In genomic region chr5:132203846-132204245, GRCm38 (mm10) we compare ENCODE assay signal across 25 mouse cellular contexts.
DNase-seq lines count a peak whose midpoint lies in the region; ATAC-seq lines count a peak whose summit lies in the region.
"Had no signal": no experiment of that assay in that cellular context is flagged by ENCODE, and none has a peak within 500 bp of the region (broad histone marks: within the 10 kb centered on the region; RNA-seq: fewer than 3 reads in every experiment).

No protein-coding gene starts in this region.

- no peaks in the 10 kb centered on the region for H3K9me3 ChIP-seq in midbrain, embryonic 13.5 days
- H3K9me3 ChIP-seq in midbrain, embryonic 16.5 days (replicated peaks; ENCODE audit: control insufficient read depth, low read length, poor library complexity, severe bottlenecking), result no peaks in the 10 kb centered on the region
- no peaks in the 10 kb centered on the region for H3K9me3 ChIP-seq in hindbrain, embryonic 15.5 days
- H3K9me3 ChIP-seq: embryonic facial prominence, embryonic 13.5 days; heart, embryonic 12.5 days; kidney, embryonic 15.5 days; limb, embryonic 13.5 days; lung, embryonic 15.5 days had no signal

- H3K9ac ChIP-seq in midbrain, embryonic 13.5 days (replicated peaks), result no peak overlapping the region
- H3K9ac ChIP-seq in midbrain, embryonic 16.5 days (ENCODE audit: low read depth, low read length), result no peak overlapping the region
- H3K9ac ChIP-seq in hindbrain, embryonic 15.5 days, result no peak overlapping the region
- H3K9ac ChIP-seq: embryonic facial prominence, embryonic 13.5 days; heart, embryonic 12.5 days; kidney, embryonic 15.5 days; limb, embryonic 13.5 days; lung, embryonic 15.5 days had no signal

- H3K27me3 ChIP-seq in midbrain, embryonic 13.5 days, result no peaks in the 10 kb centered on the region
- H3K27me3 ChIP-seq in midbrain, embryonic 16.5 days (ENCODE audit: control insufficient read depth, insufficient read depth, low read depth, low read length), result no peaks in the 10 kb centered on the region
- no peaks in the 10 kb centered on the region for H3K27me3 ChIP-seq in hindbrain, embryonic 15.5 days
- H3K27me3 ChIP-seq: embryonic facial prominence, embryonic 13.5 days; heart, embryonic 12.5 days; kidney, embryonic 15.5 days; limb, embryonic 13.5 days; lung, embryonic 15.5 days had no signal

- WGBS in midbrain, embryonic 13.5 days, result 41% methylated on average over 11 of the region's 11 CpGs
- 35% methylated on average over 11 of the region's 11 CpGs for WGBS in midbrain, embryonic 16.5 days
- 47% methylated on average over 11 of the region's 11 CpGs for WGBS in hindbrain, embryonic 15.5 days

- 0 out of 2 replicates have a peak overlapping the region, but pooled peaks have one; percentile 6 for H3K4me2 ChIP-seq in midbrain, embryonic 13.5 days (replicated peaks)
- no peak overlapping the region for H3K4me2 ChIP-seq in midbrain, embryonic 16.5 days (ENCODE audit: low read length)
- no peak overlapping the region for H3K4me2 ChIP-seq in hindbrain, embryonic 15.5 days
- H3K4me2 ChIP-seq: embryonic facial prominence, embryonic 13.5 days; heart, embryonic 12.5 days; kidney, embryonic 15.5 days; limb, embryonic 13.5 days; liver, embryonic 11.5 days; lung, embryonic 15.5 days had no signal

- peak; percentile 62 for DNase-seq in heart, adult 11 months
- DNase-seq in heart, adult 8-10 months (ENCODE audit: low spot score), result no peak
- DNase-seq in MN1 (ENCODE audit: low spot score), result peak; percentile 25
- DNase-seq in lung, postnatal 14 days, result no peak
- DNase-seq: adrenal gland, postnatal 14 days; cerebellum, adult 11-12 months; cerebellum, postnatal 10 days; gastrocnemius, postnatal 25 days; heart, adult 18-20 months; heart, postnatal 4 days; kidney, adult 18-20 months; kidney, postnatal 4 days; lung, postnatal 36 days; right cerebral cortex, postnatal 25 days; thymus, postnatal 25 days had no signal

- H3K4me3 ChIP-seq in midbrain, embryonic 13.5 days (replicated peaks), result no peak overlapping the region
- H3K4me3 ChIP-seq in midbrain, embryonic 16.5 days (ENCODE audit: low read depth, low read length), result no peak overlapping the region
- H3K4me3 ChIP-seq in hindbrain, embryonic 15.5 days, result no peak overlapping the region
- H3K4me3 ChIP-seq: embryonic facial prominence, embryonic 13.5 days; heart, embryonic 12.5 days; kidney, embryonic 15.5 days; limb, embryonic 13.5 days; lung, embryonic 15.5 days had no signal

- H3K27ac ChIP-seq in midbrain, embryonic 13.5 days, result peak overlapping the region; percentile 60
- no peak overlapping the region for H3K27ac ChIP-seq in midbrain, embryonic 16.5 days (ENCODE audit: low read length)
- H3K27ac ChIP-seq in hindbrain, embryonic 15.5 days (replicated peaks), result 0 out of 2 replicates have a peak overlapping the region, but pooled peaks have one; percentile 5
- H3K27ac ChIP-seq: embryonic facial prominence, embryonic 13.5 days; kidney, embryonic 15.5 days; limb, embryonic 13.5 days; lung, embryonic 15.5 days had no signal

- ATAC-seq in midbrain, embryonic 13.5 days, result peak; percentile 56
- no peak for ATAC-seq in midbrain, embryonic 16.5 days
- ATAC-seq in hindbrain, embryonic 15.5 days (ENCODE audit: low FRiP score, low read depth), result no peak
- no peak for ATAC-seq in monocyte, adult 5-6 weeks (replicated peaks; ENCODE audit: insufficient number of reproducible peaks, low FRiP score, low TSS enrichment, poor library complexity, severe bottlenecking)

- peaks cover 44% of the 10 kb centered on the region for H3K4me1 ChIP-seq in midbrain, embryonic 13.5 days (replicated peaks)
- H3K4me1 ChIP-seq in midbrain, embryonic 16.5 days (ENCODE audit: control insufficient read depth, insufficient read depth, low read length), result peaks cover 22% of the 10 kb centered on the region
- H3K4me1 ChIP-seq in hindbrain, embryonic 15.5 days (replicated peaks), result peaks cover 41% of the 10 kb centered on the region

- no peaks in the 10 kb centered on the region for H3K36me3 ChIP-seq in midbrain, embryonic 13.5 days
- H3K36me3 ChIP-seq in midbrain, embryonic 16.5 days (ENCODE audit: control insufficient read depth, insufficient read depth, low read length), result no peaks in the 10 kb centered on the region
- H3K36me3 ChIP-seq in hindbrain, embryonic 15.5 days, result no peaks in the 10 kb centered on the region
- H3K36me3 ChIP-seq: embryonic facial prominence, embryonic 13.5 days; heart, embryonic 12.5 days; kidney, embryonic 15.5 days; limb, embryonic 13.5 days; lung, embryonic 15.5 days had no signal

Comparison
In these comparisons a context has a peak if more than half of its experiments do, and no peak if none do; other contexts are left out.
1. DNase-seq: peak in heart, adult 11 months (single experiment) and MN1 (single experiment); none in heart, adult 8-10 months (single experiment) and lung, postnatal 14 days (single experiment).